Mouse (Mus musculus): ENCODE measurements around the gene Ggt6. TPM values are rescaled to one million over a fixed set of nuclear protein-coding genes. Genes with fewer than 3 reads are reported as not detected.
"Not testable (repeated sequence)": the region's sequence is repeated elsewhere in the genome, so short reads cannot be mapped to it uniquely, and the experiment has no call there.

Gene Ggt6
- polyA plus RNA-seq, 1 experiment from 2014 or later, result 0.51 TPM

DNA sequence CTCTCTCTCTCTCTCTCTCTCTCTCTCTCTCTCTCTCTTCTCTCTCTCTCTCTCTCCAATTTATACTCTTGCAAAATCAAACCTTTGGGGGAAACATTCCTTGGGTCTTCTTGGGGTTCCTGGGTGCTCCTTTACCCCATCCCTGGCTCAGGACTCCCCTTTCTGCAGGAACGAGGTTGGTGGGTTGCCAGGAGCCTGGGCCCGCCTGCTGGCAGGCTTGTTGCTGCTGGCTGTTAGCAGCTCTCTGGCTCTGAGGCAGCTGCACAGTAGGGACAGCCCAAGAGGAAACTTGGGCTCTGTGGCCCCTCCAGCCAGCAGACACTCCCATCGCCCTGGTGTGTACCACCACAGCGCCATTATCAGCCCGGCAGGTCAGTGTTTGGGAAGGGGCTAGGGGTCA lies 945 bp downstream of the Ggt6 start:
- WGBS, result 68% methylated on average over 5 of the region's 5 CpGs
- ATAC-seq (ENCODE audit: insufficient number of reproducible peaks, insufficient read depth, low FRiP score, low read depth), result no peak
- 0 out of 2 replicates have a peak, but pooled peaks cover 3% of the 10 kb centered on the region for H3K4me1 ChIP-seq (ENCODE audit: control insufficient read depth, insufficient read depth, low read length)
- no peak overlapping the region for H3K4me2 ChIP-seq (replicated peaks; ENCODE audit: low read depth, low read length)
- no peaks in the 10 kb centered on the region for H3K9me3 ChIP-seq (ENCODE audit: control insufficient read depth, low read depth, low read length)
- no peak overlapping the region for H3K4me3 ChIP-seq (ENCODE audit: low read depth, low read length)
- H3K36me3 ChIP-seq (ENCODE audit: control insufficient read depth, insufficient read depth, low read length), result no peaks in the 10 kb centered on the region
- H3K9ac ChIP-seq (replicated peaks; ENCODE audit: low read depth, low read length), result no peak overlapping the region
- H3K27ac ChIP-seq (ENCODE audit: low read length), result no peak overlapping the region
- H3K27me3 ChIP-seq (ENCODE audit: control insufficient read depth, insufficient read depth, low read length), result no peaks in the 10 kb centered on the region

DNA sequence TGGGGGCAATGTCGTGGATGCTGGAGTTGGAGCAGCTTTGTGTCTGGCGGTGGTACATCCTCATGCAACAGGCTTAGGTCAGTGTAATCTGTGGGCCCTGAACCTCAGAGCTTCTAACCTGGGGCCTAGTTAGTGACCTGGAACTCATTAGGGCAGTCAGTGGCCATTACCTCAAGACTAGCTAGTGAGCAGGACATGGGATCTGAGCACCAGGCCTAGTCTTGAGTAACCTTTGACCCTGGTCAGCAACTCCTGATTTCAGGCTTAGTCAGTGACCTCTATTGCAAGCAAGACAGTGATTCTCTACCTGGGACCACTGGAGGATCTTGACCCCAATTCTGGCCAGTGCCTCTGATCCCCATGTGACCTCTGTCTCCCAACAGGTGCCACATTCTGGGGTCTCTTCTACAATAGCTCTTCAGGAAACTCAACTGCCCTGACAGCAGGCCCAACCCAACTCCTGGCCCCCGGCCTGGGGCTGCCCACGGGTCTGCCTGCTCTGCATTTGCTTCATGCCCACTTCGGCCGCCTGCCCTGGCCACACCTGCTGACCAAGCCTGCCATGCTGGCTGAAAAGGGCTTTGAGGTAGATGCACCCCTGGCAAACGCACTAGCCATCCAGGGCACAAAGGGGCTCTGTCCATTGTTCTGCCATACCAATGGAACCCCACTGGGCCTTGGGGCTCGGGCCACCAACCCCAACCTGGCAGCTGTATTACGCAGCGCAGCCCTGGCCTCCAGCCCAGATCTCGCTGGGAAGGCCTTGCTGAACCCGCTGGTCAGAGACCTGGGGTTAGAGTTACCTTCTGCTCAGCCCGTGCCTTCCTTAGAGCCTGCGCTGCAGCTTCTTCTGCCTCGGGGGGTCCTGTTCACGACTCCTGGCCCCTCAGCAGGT lies 1.7 kb downstream of the Ggt6 start:
- no peak overlapping the region for H3K4me3 ChIP-seq (ENCODE audit: low read depth, low read length)
- no peaks in the 10 kb centered on the region for H3K27me3 ChIP-seq (ENCODE audit: control insufficient read depth, insufficient read depth, low read length)
- no peak overlapping the region for H3K9ac ChIP-seq (replicated peaks; ENCODE audit: low read depth, low read length)
- no peak overlapping the region for H3K27ac ChIP-seq (ENCODE audit: low read length)
- no peaks in the 10 kb centered on the region for H3K36me3 ChIP-seq (ENCODE audit: control insufficient read depth, insufficient read depth, low read length)
- H3K4me2 ChIP-seq (replicated peaks; ENCODE audit: low read depth, low read length), result no peak overlapping the region
- no peaks in the 10 kb centered on the region for H3K9me3 ChIP-seq (ENCODE audit: control insufficient read depth, low read depth, low read length)
- no peak for ATAC-seq (ENCODE audit: insufficient number of reproducible peaks, insufficient read depth, low FRiP score, low read depth)
- H3K4me1 ChIP-seq (ENCODE audit: control insufficient read depth, insufficient read depth, low read length), result peaks cover 4% of the 10 kb centered on the region; the same call in 1 of the 2 replicates
- 85% methylated on average over 16 of the region's 16 CpGs for WGBS

GRCm38 (mm10) chr11:72438411-72438810 lies 3.1 kb downstream of the Ggt6 start:
- H3K4me1 ChIP-seq (ENCODE audit: control insufficient read depth, insufficient read depth, low read length), result peaks cover 9% of the 10 kb centered on the region; the same call in 1 of the 2 replicates
- H3K36me3 ChIP-seq (ENCODE audit: control insufficient read depth, insufficient read depth, low read length), result peaks cover 11% of the 10 kb centered on the region
- H3K4me2 ChIP-seq (replicated peaks; ENCODE audit: low read depth, low read length), result no peak overlapping the region
- no peaks in the 10 kb centered on the region for H3K9me3 ChIP-seq (ENCODE audit: control insufficient read depth, low read depth, low read length)
- H3K9ac ChIP-seq (replicated peaks; ENCODE audit: low read depth, low read length), result no peak overlapping the region
- no peak overlapping the region for H3K27ac ChIP-seq (ENCODE audit: low read length)
- no peak for ATAC-seq (ENCODE audit: insufficient number of reproducible peaks, insufficient read depth, low FRiP score, low read depth)
- 61% methylated on average over 4 of the region's 4 CpGs for WGBS
- H3K4me3 ChIP-seq (ENCODE audit: low read depth, low read length), result no peak overlapping the region
- H3K27me3 ChIP-seq (ENCODE audit: control insufficient read depth, insufficient read depth, low read length), result no peaks in the 10 kb centered on the region

DNA sequence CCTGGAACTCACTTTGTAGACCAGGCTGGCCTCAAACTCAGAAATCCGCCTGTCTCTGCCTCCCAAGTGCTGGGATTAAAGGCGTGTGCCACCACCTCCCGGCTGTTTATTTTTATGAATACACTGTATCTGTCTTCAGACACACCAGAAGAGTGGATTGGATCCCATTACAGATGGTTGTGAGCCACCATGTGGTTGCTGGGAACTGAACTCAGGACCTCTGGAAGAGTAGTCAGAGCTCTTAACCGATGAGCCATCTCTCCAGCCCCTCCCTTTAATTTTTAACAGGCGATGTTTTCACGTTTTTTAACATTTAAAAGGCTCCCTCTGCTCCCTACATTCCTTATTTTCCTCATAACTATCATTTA lies 5.3 kb downstream of the Ggt6 start:
- Histone ChIP-seq H3K36me3 (ENCODE audit: control insufficient read depth, insufficient read depth, low read length) (peaks cover 33% of the 10 kb centered on the region), H3K9ac (replicated peaks; ENCODE audit: low read depth, low read length) (peak overlapping the region; percentile 81; the same call in 1 of the 2 replicates), H3K4me3 (ENCODE audit: low read depth, low read length) (peak overlapping the region; percentile 63), H3K4me2 (replicated peaks; ENCODE audit: low read depth, low read length) (peak overlapping the region; percentile 68), H3K27ac (ENCODE audit: low read length) (peak overlapping the region; percentile 75)
- H3K4me1 ChIP-seq (ENCODE audit: control insufficient read depth, insufficient read depth, low read length); H3K27me3 ChIP-seq (ENCODE audit: control insufficient read depth, insufficient read depth, low read length); H3K9me3 ChIP-seq (ENCODE audit: control insufficient read depth, low read depth, low read length); ATAC-seq (ENCODE audit: insufficient number of reproducible peaks, insufficient read depth, low FRiP score, low read depth): not testable (repeated sequence)
- WGBS, result 41% methylated on average over 6 of the region's 6 CpGs

GRCm38 (mm10) chr11:72440965-72441664 lies 5.8 kb downstream of the Ggt6 start, which contains the start of gene Mybbp1a:
TSS of gene Mybbp1a (plus strand) at chr11:72441355.
- WGBS, result 1% methylated on average over 46 of the region's 46 CpGs
- no peaks in the 10 kb centered on the region for H3K9me3 ChIP-seq (ENCODE audit: control insufficient read depth, low read depth, low read length)
- peak within 1 kb of the TSS; percentile 75 for H3K27ac ChIP-seq (ENCODE audit: low read length)
- H3K4me3 ChIP-seq (ENCODE audit: low read depth, low read length), result peak within 1 kb of the TSS; percentile 63
- ATAC-seq (ENCODE audit: insufficient number of reproducible peaks, insufficient read depth, low FRiP score, low read depth), result peak; percentile 95
- peak within 1 kb of the TSS; percentile 81 for H3K9ac ChIP-seq (replicated peaks; ENCODE audit: low read depth, low read length)
- H3K4me1 ChIP-seq (ENCODE audit: control insufficient read depth, insufficient read depth, low read length), result peaks cover 6% of the 10 kb centered on the region; the same call in 1 of the 2 replicates
- no peaks in the 10 kb centered on the region for H3K27me3 ChIP-seq (ENCODE audit: control insufficient read depth, insufficient read depth, low read length)
- H3K4me2 ChIP-seq (replicated peaks; ENCODE audit: low read depth, low read length), result peak within 1 kb of the TSS; percentile 68
- peaks cover 38% of the 10 kb centered on the region for H3K36me3 ChIP-seq (ENCODE audit: control insufficient read depth, insufficient read depth, low read length)

GRCm38 (mm10) chr11:72446311-72447105 lies 11.2 kb downstream of the Ggt6 start:
- Histone ChIP-seq H3K4me2 (replicated peaks; ENCODE audit: low read depth, low read length) (no peak overlapping the region), H3K36me3 (ENCODE audit: control insufficient read depth, insufficient read depth, low read length) (peaks cover 89% of the 10 kb centered on the region), H3K27me3 (ENCODE audit: control insufficient read depth, insufficient read depth, low read length) (no peaks in the 10 kb centered on the region), H3K27ac (ENCODE audit: low read length) (no peak overlapping the region), H3K4me3 (ENCODE audit: low read depth, low read length) (no peak overlapping the region), H3K9ac (replicated peaks; ENCODE audit: low read depth, low read length) (no peak overlapping the region), H3K4me1 (ENCODE audit: control insufficient read depth, insufficient read depth, low read length) (peaks cover 6% of the 10 kb centered on the region; the same call in 1 of the 2 replicates), H3K9me3 (ENCODE audit: control insufficient read depth, low read depth, low read length) (no peaks in the 10 kb centered on the region)
- WGBS, result 93% methylated on average over 6 of the region's 6 CpGs
- no peak for ATAC-seq (ENCODE audit: insufficient number of reproducible peaks, insufficient read depth, low FRiP score, low read depth)

DNA sequence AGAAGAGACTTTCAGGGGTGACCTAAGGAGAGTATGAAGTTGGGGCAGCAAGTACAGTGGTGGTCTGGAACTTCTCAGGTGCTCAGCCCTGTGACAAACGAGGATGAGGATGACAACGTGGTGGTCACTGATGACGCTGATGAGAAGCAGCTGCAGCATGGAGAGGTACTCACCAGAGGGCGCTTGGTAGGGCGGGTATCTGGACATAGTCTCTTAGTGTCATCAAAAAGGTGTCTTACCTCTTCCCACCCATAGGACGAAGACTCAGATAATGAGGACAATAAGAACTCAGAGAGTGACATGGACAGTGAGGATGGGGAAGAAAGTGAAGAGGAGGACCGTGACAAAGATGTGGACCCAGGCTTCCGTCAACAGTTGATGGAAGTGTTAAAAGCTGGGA lies 12.1 kb downstream of the Ggt6 start:
- H3K4me1 ChIP-seq (ENCODE audit: control insufficient read depth, insufficient read depth, low read length), result no peaks in the 10 kb centered on the region
- H3K27me3 ChIP-seq (ENCODE audit: control insufficient read depth, insufficient read depth, low read length), result no peaks in the 10 kb centered on the region
- no peak for ATAC-seq (ENCODE audit: insufficient number of reproducible peaks, insufficient read depth, low FRiP score, low read depth)
- WGBS, result 79% methylated on average over 8 of the region's 8 CpGs
- no peaks in the 10 kb centered on the region for H3K9me3 ChIP-seq (ENCODE audit: control insufficient read depth, low read depth, low read length)
- H3K36me3 ChIP-seq (ENCODE audit: control insufficient read depth, insufficient read depth, low read length), result peaks cover 97% of the 10 kb centered on the region
- no peak overlapping the region for H3K4me2 ChIP-seq (replicated peaks; ENCODE audit: low read depth, low read length)
- H3K9ac ChIP-seq (replicated peaks; ENCODE audit: low read depth, low read length), result no peak overlapping the region
- H3K4me3 ChIP-seq (ENCODE audit: low read depth, low read length), result no peak overlapping the region
- H3K27ac ChIP-seq (ENCODE audit: low read length), result no peak overlapping the region

- Histone ChIP-seq H3K4me3 (ENCODE audit: low read depth, low read length) (no peak overlapping the region), H3K27ac (ENCODE audit: low read length) (no peak overlapping the region), H3K4me2 (replicated peaks; ENCODE audit: low read depth, low read length) (no peak overlapping the region), H3K9me3 (ENCODE audit: control insufficient read depth, low read depth, low read length) (no peaks in the 10 kb centered on the region), H3K9ac (replicated peaks; ENCODE audit: low read depth, low read length) (no peak overlapping the region), H3K27me3 (ENCODE audit: control insufficient read depth, insufficient read depth, low read length) (no peaks in the 10 kb centered on the region), H3K4me1 (ENCODE audit: control insufficient read depth, insufficient read depth, low read length) (0 out of 2 replicates have a peak, but pooled peaks cover 3% of the 10 kb centered on the region), H3K36me3 (ENCODE audit: control insufficient read depth, insufficient read depth, low read length) (peaks cover 51% of the 10 kb centered on the region)
- ATAC-seq (ENCODE audit: insufficient number of reproducible peaks, insufficient read depth, low FRiP score, low read depth), result no peak
- WGBS, result 85% methylated on average over 3 of the region's 3 CpGs
Observed at GRCm38 (mm10) chr11:72452140-72452665, 16.9 kb downstream of the Ggt6 start.

Measured in stomach, embryonic 14.5 days (tissue).